Mouse (Mus musculus) midbrain, embryonic 12.5 days (tissue): ENCODE results near the gene Gm12253. TPM values are rescaled to one million over a fixed set of nuclear protein-coding genes. Genes with fewer than 3 reads are reported as not detected.

Experiments used
- polyA plus RNA-seq: library from polyadenylated mRNA; unstranded; fragments of >200 nt; fragmentation: Nextera tagmentation; extraction: Ambion mirVana; gene quantifications from 2 replicates; pipeline ENCODE4 v1.2.1, GENCODE M21; 2016

Gm12253 gene
- polyA plus RNA-seq, 1 experiment from 2014 or later = not detected

Other genes starting within 250 kb of the Gm12253 start
- 1.8 and 1.9 TPM in 2 replicates for gene Igtp, start 233.0 kb upstream of the Gm12253 start, polyA plus RNA-seq
- gene Irgm2, start 232.9 kb upstream of the Gm12253 start, polyA plus RNA-seq = 0.55 and 0.97 TPM in 2 replicates
- 0.14 TPM in 1 of 2 replicates, not detected in the other for gene 4930438A08Rik, start 157.8 kb upstream of the Gm12253 start, polyA plus RNA-seq
- 26.4 and 28.5 TPM in 2 replicates for gene Zfp692, start 125.5 kb upstream of the Gm12253 start, polyA plus RNA-seq
- gene Zfp672, start 102.2 kb upstream of the Gm12253 start, polyA plus RNA-seq = 33.9 and 35.9 TPM in 2 replicates
- gene Sh3bp5l, start 101.8 kb upstream of the Gm12253 start, polyA plus RNA-seq = 50.6 and 51.0 TPM in 2 replicates
- not detected in 2 replicates for gene Lypd8, start 53.5 kb upstream of the Gm12253 start, polyA plus RNA-seq
- gene 1810065E05Rik, start 11.4 kb upstream of the Gm12253 start, polyA plus RNA-seq = not detected in 2 replicates
- gene Lypd9, start 20.4 kb downstream of the Gm12253 start, polyA plus RNA-seq = not detected in 2 replicates
- gene Olfr30, start 29.7 kb downstream of the Gm12253 start, polyA plus RNA-seq = not detected in 2 replicates
- not detected in 2 replicates for gene Olfr332, start 60.0 kb downstream of the Gm12253 start, polyA plus RNA-seq
- not detected in 2 replicates for gene Olfr331, start 70.0 kb downstream of the Gm12253 start, polyA plus RNA-seq
- not detected in 2 replicates for gene Olfr330, start 102.3 kb downstream of the Gm12253 start, polyA plus RNA-seq
- not detected in 2 replicates for gene Olfr329-ps, start 113.9 kb downstream of the Gm12253 start, polyA plus RNA-seq
- gene Olfr328, start 123.1 kb downstream of the Gm12253 start, polyA plus RNA-seq = 0.08 and 0.14 TPM in 2 replicates
- not detected in 2 replicates for gene Olfr224, start 138.0 kb downstream of the Gm12253 start, polyA plus RNA-seq
- gene Olfr325, start 145.2 kb downstream of the Gm12253 start, polyA plus RNA-seq = not detected in 2 replicates
- gene Olfr324, start 162.6 kb downstream of the Gm12253 start, polyA plus RNA-seq = not detected in 2 replicates
- gene 2210407C18Rik, start 183.5 kb downstream of the Gm12253 start, polyA plus RNA-seq = not detected in 2 replicates
- gene Olfr323, start 197.9 kb downstream of the Gm12253 start, polyA plus RNA-seq = not detected in 2 replicates
- 0.13 and 0.28 TPM in 2 replicates for gene Trim58, start 207.9 kb downstream of the Gm12253 start, polyA plus RNA-seq
- not detected in 2 replicates for gene Olfr322, start 226.2 kb downstream of the Gm12253 start, polyA plus RNA-seq
- not detected in 2 replicates for gene Olfr320, start 248.5 kb downstream of the Gm12253 start, polyA plus RNA-seq